Mouse (Mus musculus) naive thymus-derived CD4-positive, alpha-beta T cell, adult 5 months (primary cell): ENCODE measurements around the gene Vipr2. TPM values are rescaled to one million over a fixed set of nuclear protein-coding genes. Genes with fewer than 3 reads are reported as not detected.

Source experiments
- polyA plus RNA-seq: library from polyadenylated mRNA; unstranded; fragments of 100-300 nt; shearing (Covaris generic); gene quantifications from one replicate; pipeline ENCODE4 v1.2.1, GENCODE M21; 2017

Vipr2 gene
- not detected for polyA plus RNA-seq

DNA sequence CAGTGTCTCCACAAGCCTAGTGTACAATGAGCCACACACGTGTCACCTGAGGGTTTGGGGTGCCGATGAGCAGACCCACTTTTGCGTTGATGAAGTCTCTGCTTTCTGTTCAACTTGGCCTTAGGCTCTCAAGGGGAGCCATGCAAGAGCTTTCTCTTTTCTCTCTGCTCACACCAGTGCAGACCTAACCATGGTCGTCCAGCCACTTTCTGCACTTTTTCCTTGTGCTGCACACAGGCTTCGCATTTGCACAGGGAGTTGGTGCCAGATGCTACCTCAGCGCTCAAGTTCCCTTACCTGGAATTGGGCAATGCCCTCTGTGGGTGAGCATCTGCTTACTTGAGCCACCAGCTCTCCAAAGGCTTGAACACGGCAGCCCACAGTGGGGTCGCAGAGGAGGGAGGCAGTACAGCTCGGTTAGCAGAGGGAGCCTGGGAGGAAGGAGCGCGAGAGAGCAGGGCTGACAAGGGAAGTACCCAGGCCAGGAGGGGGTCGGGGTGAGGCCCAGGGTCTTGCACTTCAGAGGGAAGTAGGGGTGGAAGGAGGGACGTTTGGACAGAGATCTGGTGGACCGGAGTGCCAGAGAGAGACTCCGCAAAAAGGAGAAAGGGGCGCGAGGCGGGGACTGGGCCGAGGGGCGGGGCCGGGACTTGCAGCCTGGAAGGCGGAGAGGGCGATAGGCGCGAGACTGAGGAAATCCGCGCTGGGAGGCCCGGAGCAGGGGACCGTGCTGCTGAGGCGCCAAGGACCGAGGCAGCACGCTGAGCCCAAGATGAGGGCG, at the start of gene Vipr2:
Gene Vipr2 (plus strand): TSS at position 653 of the 781 bp plus-strand sequence.

DNA sequence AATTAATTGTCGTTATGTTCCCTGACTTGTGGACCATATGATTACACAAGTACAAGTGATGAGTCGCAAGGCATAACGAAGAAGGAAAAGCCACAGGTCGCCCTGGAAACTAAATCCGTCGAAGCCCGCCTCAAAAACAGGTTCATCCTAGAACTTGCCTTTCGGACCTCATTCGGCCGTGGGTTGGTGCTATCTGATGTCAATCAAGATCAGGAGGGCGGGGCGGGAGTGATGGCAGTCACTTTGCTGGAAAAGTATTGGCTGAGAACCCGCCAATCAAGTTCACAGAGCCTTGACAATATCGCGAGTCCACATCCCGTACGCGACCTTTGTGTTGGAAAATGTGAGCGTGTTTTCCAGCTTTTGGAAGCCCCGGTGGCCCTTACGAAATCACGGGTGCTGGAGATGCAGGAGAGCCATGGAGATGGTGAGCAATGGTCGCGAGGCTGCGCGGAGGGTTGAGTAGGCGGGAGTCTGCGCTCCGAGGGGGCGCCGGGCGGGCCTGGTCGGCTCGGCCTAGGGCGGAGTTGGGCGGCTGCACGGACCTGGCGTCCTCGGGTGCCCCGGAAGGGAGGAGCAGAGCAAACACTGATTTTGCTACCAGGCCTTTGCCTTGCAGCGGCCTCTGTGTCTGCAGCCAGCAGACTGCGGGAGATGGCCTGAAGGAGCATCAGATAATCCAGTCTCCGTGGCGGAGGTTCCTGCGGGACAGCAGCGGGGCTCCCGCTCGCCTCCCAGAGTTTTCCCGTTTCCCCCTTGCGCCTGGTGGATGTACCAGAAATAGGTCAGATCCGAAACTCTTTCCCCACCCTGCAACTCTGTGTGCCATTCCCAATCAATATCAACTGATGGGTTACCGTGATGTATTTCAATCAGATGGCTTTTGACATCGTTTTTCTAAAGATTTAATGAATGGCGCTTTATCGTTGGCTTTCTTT, 29.8 kb upstream of the Vipr2 start, which contains the start of gene Zfp386:
Gene Zfp386 (plus strand): TSS at position 285 of the 938 bp plus-strand sequence.

Other genes with a start within 250 kb of the Vipr2 start
- 40.0 TPM for gene Zfp386, start 30.0 kb upstream of the Vipr2 start, polyA plus RNA-seq
- 0.47 TPM for gene Wdr60, start 185.3 kb downstream of the Vipr2 start, polyA plus RNA-seq
- gene Gm11027, start 197.7 kb downstream of the Vipr2 start, polyA plus RNA-seq: not detected
- gene Esyt2, start 203.5 kb downstream of the Vipr2 start, polyA plus RNA-seq: 199 TPM